Mouse (Mus musculus): ENCODE data around the gene Etv4.

GRCm38 (mm10) chr11:101807266-101807665, 22.1 kb upstream of the Etv4 start:
- TF ChIP-seq POLR2A (IDR thresholded peaks at IDR 0.05; ENCODE audit: insufficient read length, low read depth) (no peak), MYOD1 (IDR thresholded peaks at IDR 0.05; ENCODE audit: control insufficient read depth in 1 of 3, insufficient read length in 2 of 3, low read depth in 2 of 3) (no peak)

Measured in myocyte (in vitro differentiated cells).